Mouse (Mus musculus): ENCODE measurements around the gene Steap3. TPM values are rescaled to one million over a fixed set of nuclear protein-coding genes. Genes with fewer than 3 reads are reported as not detected.

Gene Steap3
- polyA plus RNA-seq, 1 experiment from 2014 or later = 8.2 TPM

GRCm38 (mm10) chr1:120229723-120230471 is 42.6 kb downstream of the Steap3 start:
- H3K4me3 ChIP-seq (replicated peaks; ENCODE audit: low read length) = no peak overlapping the region
- ATAC-seq (ENCODE audit: insufficient read depth, low FRiP score) = no peak
- H3K4me2 ChIP-seq (ENCODE audit: low read depth, low read length) = no peak overlapping the region
- no peaks in the 10 kb centered on the region for H3K4me1 ChIP-seq (ENCODE audit: control insufficient read depth, insufficient read depth, low read length)
- 79% methylated on average over 10 of the region's 10 CpGs for WGBS
- H3K9me3 ChIP-seq (replicated peaks; ENCODE audit: control insufficient read depth, low read length) = no peaks in the 10 kb centered on the region
- no peak overlapping the region for H3K27ac ChIP-seq (ENCODE audit: low read length)
- no peaks in the 10 kb centered on the region for H3K36me3 ChIP-seq (ENCODE audit: control insufficient read depth, insufficient read depth, low read length)
- no peaks in the 10 kb centered on the region for H3K27me3 ChIP-seq (ENCODE audit: control insufficient read depth, insufficient read depth, low read length)
- no peak overlapping the region for H3K9ac ChIP-seq (ENCODE audit: low read length)

GRCm38 (mm10) chr1:120223613-120224012 is 48.9 kb downstream of the Steap3 start:
- Histone ChIP-seq H3K27me3 (ENCODE audit: control insufficient read depth, insufficient read depth, low read length) (no peaks in the 10 kb centered on the region), H3K36me3 (ENCODE audit: control insufficient read depth, insufficient read depth, low read length) (no peaks in the 10 kb centered on the region), H3K9me3 (replicated peaks; ENCODE audit: control insufficient read depth, low read length) (no peaks in the 10 kb centered on the region), H3K9ac (ENCODE audit: low read length) (no peak overlapping the region), H3K27ac (ENCODE audit: low read length) (no peak overlapping the region), H3K4me3 (replicated peaks; ENCODE audit: low read length) (no peak overlapping the region), H3K4me2 (ENCODE audit: low read depth, low read length) (no peak overlapping the region), H3K4me1 (ENCODE audit: control insufficient read depth, insufficient read depth, low read length) (peaks cover 11% of the 10 kb centered on the region)
- 0 out of 2 replicates have a peak, but pooled peaks have one; percentile 17 for ATAC-seq (ENCODE audit: insufficient read depth, low FRiP score)
- 56% methylated on average over 4 of the region's 4 CpGs for WGBS

- H3K36me3 ChIP-seq (ENCODE audit: control insufficient read depth, insufficient read depth, low read length) = no peaks in the 10 kb centered on the region
- no peak overlapping the region for H3K4me3 ChIP-seq (replicated peaks; ENCODE audit: low read length)
- H3K9ac ChIP-seq (ENCODE audit: low read length) = no peak overlapping the region
- WGBS = 44% methylated on average over 2 of the region's 2 CpGs
- no peaks in the 10 kb centered on the region for H3K27me3 ChIP-seq (ENCODE audit: control insufficient read depth, insufficient read depth, low read length)
- no peak for ATAC-seq (ENCODE audit: insufficient read depth, low FRiP score)
- no peak overlapping the region for H3K27ac ChIP-seq (ENCODE audit: low read length)
- H3K4me2 ChIP-seq (ENCODE audit: low read depth, low read length) = no peak overlapping the region
- H3K4me1 ChIP-seq (ENCODE audit: control insufficient read depth, insufficient read depth, low read length) = peaks cover 11% of the 10 kb centered on the region
- no peaks in the 10 kb centered on the region for H3K9me3 ChIP-seq (replicated peaks; ENCODE audit: control insufficient read depth, low read length)
Observed at GRCm38 (mm10) chr1:120221285-120221684, 51.2 kb downstream of the Steap3 start.

GRCm38 (mm10) chr1:120220841-120221240 is 51.7 kb downstream of the Steap3 start:
- no peak for ATAC-seq (ENCODE audit: insufficient read depth, low FRiP score)
- H3K9ac ChIP-seq (ENCODE audit: low read length) = no peak overlapping the region

GRCm38 (mm10) chr1:120208502-120209230 is 63.8 kb downstream of the Steap3 start:
- no peak for ATAC-seq (ENCODE audit: insufficient read depth, low FRiP score)
- no peak overlapping the region for H3K4me3 ChIP-seq (replicated peaks; ENCODE audit: low read length)
- 82% methylated on average over 11 of the region's 11 CpGs for WGBS

More at GRCm38 (mm10) chr1:120220841-120221240, 51.7 kb downstream of the Steap3 start:
- 54% methylated on average over 6 of the region's 6 CpGs for WGBS
- H3K4me3 ChIP-seq (replicated peaks; ENCODE audit: low read length) = no peak overlapping the region
- H3K9me3 ChIP-seq (replicated peaks; ENCODE audit: control insufficient read depth, low read length) = no peaks in the 10 kb centered on the region
- H3K27me3 ChIP-seq (ENCODE audit: control insufficient read depth, insufficient read depth, low read length) = no peaks in the 10 kb centered on the region
- H3K4me2 ChIP-seq (ENCODE audit: low read depth, low read length) = no peak overlapping the region
- H3K27ac ChIP-seq (ENCODE audit: low read length) = no peak overlapping the region
- peaks cover 11% of the 10 kb centered on the region for H3K4me1 ChIP-seq (ENCODE audit: control insufficient read depth, insufficient read depth, low read length)
- no peaks in the 10 kb centered on the region for H3K36me3 ChIP-seq (ENCODE audit: control insufficient read depth, insufficient read depth, low read length)

GRCm38 (mm10) chr1:120207568-120207967 is 64.9 kb downstream of the Steap3 start:
- no peaks in the 10 kb centered on the region for H3K9me3 ChIP-seq (replicated peaks; ENCODE audit: control insufficient read depth, low read length)
- H3K4me1 ChIP-seq (ENCODE audit: control insufficient read depth, insufficient read depth, low read length) = no peaks in the 10 kb centered on the region
- H3K27me3 ChIP-seq (ENCODE audit: control insufficient read depth, insufficient read depth, low read length) = no peaks in the 10 kb centered on the region
- H3K27ac ChIP-seq (ENCODE audit: low read length) = no peak overlapping the region
- no peak overlapping the region for H3K4me2 ChIP-seq (ENCODE audit: low read depth, low read length)
- no peak overlapping the region for H3K9ac ChIP-seq (ENCODE audit: low read length)
- WGBS = 65% methylated on average over 6 of the region's 6 CpGs
- H3K4me3 ChIP-seq (replicated peaks; ENCODE audit: low read length) = no peak overlapping the region
- ATAC-seq (ENCODE audit: insufficient read depth, low FRiP score) = no peak
- no peaks in the 10 kb centered on the region for H3K36me3 ChIP-seq (ENCODE audit: control insufficient read depth, insufficient read depth, low read length)

More at GRCm38 (mm10) chr1:120208502-120209230, 63.8 kb downstream of the Steap3 start:
- no peaks in the 10 kb centered on the region for H3K27me3 ChIP-seq (ENCODE audit: control insufficient read depth, insufficient read depth, low read length)
- no peak overlapping the region for H3K27ac ChIP-seq (ENCODE audit: low read length)
- H3K9ac ChIP-seq (ENCODE audit: low read length) = no peak overlapping the region
- no peaks in the 10 kb centered on the region for H3K4me1 ChIP-seq (ENCODE audit: control insufficient read depth, insufficient read depth, low read length)
- H3K4me2 ChIP-seq (ENCODE audit: low read depth, low read length) = no peak overlapping the region
- no peaks in the 10 kb centered on the region for H3K9me3 ChIP-seq (replicated peaks; ENCODE audit: control insufficient read depth, low read length)
- H3K36me3 ChIP-seq (ENCODE audit: control insufficient read depth, insufficient read depth, low read length) = no peaks in the 10 kb centered on the region

GRCm38 (mm10) chr1:120204834-120205233 is 67.7 kb downstream of the Steap3 start:
- ATAC-seq (ENCODE audit: insufficient read depth, low FRiP score) = no peak
- no peak overlapping the region for H3K9ac ChIP-seq (ENCODE audit: low read length)

GRCm38 (mm10) chr1:120203836-120204235 is 68.7 kb downstream of the Steap3 start:
- ATAC-seq (ENCODE audit: insufficient read depth, low FRiP score) = no peak
- H3K4me2 ChIP-seq (ENCODE audit: low read depth, low read length) = no peak overlapping the region
- no peak overlapping the region for H3K4me3 ChIP-seq (replicated peaks; ENCODE audit: low read length)
- WGBS = 69% methylated on average over 5 of the region's 5 CpGs
- no peak overlapping the region for H3K27ac ChIP-seq (ENCODE audit: low read length)
- H3K9me3 ChIP-seq (replicated peaks; ENCODE audit: control insufficient read depth, low read length) = no peaks in the 10 kb centered on the region
- no peaks in the 10 kb centered on the region for H3K4me1 ChIP-seq (ENCODE audit: control insufficient read depth, insufficient read depth, low read length)
- H3K27me3 ChIP-seq (ENCODE audit: control insufficient read depth, insufficient read depth, low read length) = no peaks in the 10 kb centered on the region
- no peak overlapping the region for H3K9ac ChIP-seq (ENCODE audit: low read length)
- H3K36me3 ChIP-seq (ENCODE audit: control insufficient read depth, insufficient read depth, low read length) = no peaks in the 10 kb centered on the region

More at GRCm38 (mm10) chr1:120204834-120205233, 67.7 kb downstream of the Steap3 start:
- H3K4me1 ChIP-seq (ENCODE audit: control insufficient read depth, insufficient read depth, low read length) = no peaks in the 10 kb centered on the region
- no peak overlapping the region for H3K4me3 ChIP-seq (replicated peaks; ENCODE audit: low read length)
- no peaks in the 10 kb centered on the region for H3K9me3 ChIP-seq (replicated peaks; ENCODE audit: control insufficient read depth, low read length)
- H3K4me2 ChIP-seq (ENCODE audit: low read depth, low read length) = no peak overlapping the region
- WGBS = 67% methylated on average over 1 of the region's 1 CpGs
- H3K27me3 ChIP-seq (ENCODE audit: control insufficient read depth, insufficient read depth, low read length) = no peaks in the 10 kb centered on the region
- no peak overlapping the region for H3K27ac ChIP-seq (ENCODE audit: low read length)
- no peaks in the 10 kb centered on the region for H3K36me3 ChIP-seq (ENCODE audit: control insufficient read depth, insufficient read depth, low read length)

- Histone ChIP-seq H3K4me3 (replicated peaks; ENCODE audit: low read length) (no peak overlapping the region), H3K27ac (ENCODE audit: low read length) (no peak overlapping the region), H3K4me1 (ENCODE audit: control insufficient read depth, insufficient read depth, low read length) (no peaks in the 10 kb centered on the region), H3K4me2 (ENCODE audit: low read depth, low read length) (no peak overlapping the region), H3K9me3 (replicated peaks; ENCODE audit: control insufficient read depth, low read length) (no peaks in the 10 kb centered on the region), H3K36me3 (ENCODE audit: control insufficient read depth, insufficient read depth, low read length) (no peaks in the 10 kb centered on the region), H3K9ac (ENCODE audit: low read length) (no peak overlapping the region), H3K27me3 (ENCODE audit: control insufficient read depth, insufficient read depth, low read length) (no peaks in the 10 kb centered on the region)
- no peak for ATAC-seq (ENCODE audit: insufficient read depth, low FRiP score)
- WGBS = 64% methylated on average over 3 of the region's 3 CpGs
Observed at GRCm38 (mm10) chr1:120202542-120202941, 70.0 kb downstream of the Steap3 start.

Measured in stomach, embryonic 16.5 days (tissue).